Mouse (Mus musculus): ENCODE data around the gene Klhl10. TPM values are rescaled to one million over a fixed set of nuclear protein-coding genes. Genes with fewer than 3 reads are reported as not detected.

Gene Klhl10
- polyA plus RNA-seq, 1 experiment from 2014 or later: 0.52 TPM

DNA sequence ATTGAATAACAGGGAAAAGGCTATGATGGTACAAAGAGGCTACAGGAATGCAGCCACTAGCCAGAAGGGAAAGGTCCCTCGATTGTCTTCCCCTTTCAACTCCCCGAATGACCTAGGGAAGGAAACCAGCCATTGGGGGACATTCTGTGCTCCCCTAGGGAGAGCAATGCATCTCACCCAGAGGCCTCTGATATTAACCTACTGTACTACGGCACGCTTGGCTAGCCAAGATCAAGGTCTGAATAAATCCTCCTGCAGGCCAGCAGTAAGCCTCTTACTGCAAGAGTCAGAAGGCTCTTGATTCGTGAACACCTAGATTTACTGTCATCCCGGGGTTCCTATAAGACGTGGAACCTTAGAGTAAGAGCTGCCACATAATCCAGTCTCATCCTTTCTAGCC, 58.9 kb downstream of the Klhl10 start:
- Histone ChIP-seq H3K4me2 (ENCODE audit: low read depth, low read length) (no peak overlapping the region), H3K9ac (replicated peaks; ENCODE audit: low read length) (no peak overlapping the region), H3K27ac (replicated peaks; ENCODE audit: low read depth, low read length) (no peak overlapping the region), H3K4me3 (ENCODE audit: low read depth, low read length) (no peak overlapping the region), H3K36me3 (replicated peaks; ENCODE audit: control insufficient read depth, insufficient read depth, low read depth, low read length) (peaks cover 28% of the 10 kb centered on the region), H3K4me1 (ENCODE audit: control insufficient read depth, insufficient read depth, low read length) (no peaks in the 10 kb centered on the region), H3K9me3 (replicated peaks; ENCODE audit: control insufficient read depth, low read length) (no peaks in the 10 kb centered on the region), H3K27me3 (ENCODE audit: control insufficient read depth, insufficient read depth, low read length) (no peaks in the 10 kb centered on the region)
- no peak for DNase-seq (ENCODE audit: low spot score)
- WGBS: 85% methylated on average over 7 of the region's 7 CpGs
- no peak for ATAC-seq (replicated peaks; ENCODE audit: insufficient number of reproducible peaks, low FRiP score, low TSS enrichment, low read depth)

DNA sequence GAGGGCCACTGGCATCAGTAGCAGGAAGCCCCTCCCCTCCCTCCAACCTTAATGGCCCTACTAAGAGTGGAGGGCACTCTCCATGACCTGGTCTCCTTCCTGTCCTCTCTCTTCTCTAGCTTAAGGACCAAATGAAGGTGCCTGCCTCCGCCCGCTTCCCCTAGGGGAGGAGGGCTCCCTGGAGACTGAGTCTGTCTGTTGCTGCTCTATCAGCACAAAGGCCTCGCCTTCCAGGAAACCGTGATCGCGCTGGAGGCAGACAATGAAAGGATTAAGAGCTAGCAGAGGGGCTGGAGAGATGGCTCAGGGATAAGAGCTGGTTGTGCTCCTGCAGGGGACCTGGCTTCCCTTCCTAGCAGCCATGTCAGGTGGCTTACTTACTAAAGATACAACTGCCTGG, 59.6 kb downstream of the Klhl10 start:
- H3K36me3 ChIP-seq (replicated peaks; ENCODE audit: control insufficient read depth, insufficient read depth, low read depth, low read length): peaks cover 26% of the 10 kb centered on the region
- H3K4me2 ChIP-seq (ENCODE audit: low read depth, low read length): no peak overlapping the region
- ATAC-seq (replicated peaks; ENCODE audit: insufficient number of reproducible peaks, low FRiP score, low TSS enrichment, low read depth) (no peak), DNase-seq (ENCODE audit: low spot score) (no peak)
- no peaks in the 10 kb centered on the region for H3K9me3 ChIP-seq (replicated peaks; ENCODE audit: control insufficient read depth, low read length)
- no peaks in the 10 kb centered on the region for H3K27me3 ChIP-seq (ENCODE audit: control insufficient read depth, insufficient read depth, low read length)
- WGBS: 35% methylated on average over 6 of the region's 6 CpGs
- no peak overlapping the region for H3K9ac ChIP-seq (replicated peaks; ENCODE audit: low read length)
- no peaks in the 10 kb centered on the region for H3K4me1 ChIP-seq (ENCODE audit: control insufficient read depth, insufficient read depth, low read length)
- H3K27ac ChIP-seq (replicated peaks; ENCODE audit: low read depth, low read length): no peak overlapping the region
- no peak overlapping the region for H3K4me3 ChIP-seq (ENCODE audit: low read depth, low read length)

DNA sequence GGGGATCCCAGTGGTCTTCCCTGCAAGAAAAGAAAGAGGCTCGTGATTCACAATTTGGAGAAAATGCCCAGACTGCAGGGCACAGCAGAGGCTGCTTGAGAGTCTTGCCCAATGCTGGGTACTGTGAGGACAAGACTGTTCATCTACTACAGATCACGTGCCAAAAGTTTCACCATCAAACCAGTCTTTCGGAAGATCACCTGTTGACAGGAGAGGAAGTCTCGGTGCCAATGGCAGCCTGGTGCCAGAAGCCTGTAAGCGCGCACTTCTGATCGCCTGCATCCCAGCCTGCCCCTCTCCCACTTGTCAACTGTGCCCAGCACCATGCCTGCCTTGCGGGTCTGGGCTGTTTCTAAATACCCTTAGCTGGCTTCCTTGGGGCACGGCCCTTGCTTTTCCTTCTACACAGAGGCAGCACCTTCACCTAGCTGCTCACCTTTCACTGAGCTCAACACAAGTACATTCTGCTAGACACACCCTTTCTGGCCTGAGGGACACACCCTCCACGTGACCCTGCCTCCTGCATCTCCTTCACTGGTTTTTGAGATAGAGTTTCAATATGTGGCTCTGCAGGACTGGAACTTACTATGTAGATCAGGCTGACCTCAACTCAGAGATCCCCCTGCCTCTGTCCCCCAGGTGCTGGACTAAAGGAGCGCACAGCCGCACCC, 63.4 kb downstream of the Klhl10 start:
- Histone ChIP-seq H3K4me2 (ENCODE audit: low read depth, low read length) (no peak overlapping the region), H3K4me1 (ENCODE audit: control insufficient read depth, insufficient read depth, low read length) (no peaks in the 10 kb centered on the region), H3K27ac (replicated peaks; ENCODE audit: low read depth, low read length) (no peak overlapping the region), H3K27me3 (ENCODE audit: control insufficient read depth, insufficient read depth, low read length) (no peaks in the 10 kb centered on the region), H3K4me3 (ENCODE audit: low read depth, low read length) (no peak overlapping the region), H3K36me3 (replicated peaks; ENCODE audit: control insufficient read depth, insufficient read depth, low read depth, low read length) (peaks cover 19% of the 10 kb centered on the region), H3K9me3 (replicated peaks; ENCODE audit: control insufficient read depth, low read length) (no peaks in the 10 kb centered on the region), H3K9ac (replicated peaks; ENCODE audit: low read length) (no peak overlapping the region)
- WGBS: 91% methylated on average over 12 of the region's 12 CpGs
- DNase-seq (ENCODE audit: low spot score) (no peak), ATAC-seq (replicated peaks; ENCODE audit: insufficient number of reproducible peaks, low FRiP score, low TSS enrichment, low read depth) (no peak)

DNA sequence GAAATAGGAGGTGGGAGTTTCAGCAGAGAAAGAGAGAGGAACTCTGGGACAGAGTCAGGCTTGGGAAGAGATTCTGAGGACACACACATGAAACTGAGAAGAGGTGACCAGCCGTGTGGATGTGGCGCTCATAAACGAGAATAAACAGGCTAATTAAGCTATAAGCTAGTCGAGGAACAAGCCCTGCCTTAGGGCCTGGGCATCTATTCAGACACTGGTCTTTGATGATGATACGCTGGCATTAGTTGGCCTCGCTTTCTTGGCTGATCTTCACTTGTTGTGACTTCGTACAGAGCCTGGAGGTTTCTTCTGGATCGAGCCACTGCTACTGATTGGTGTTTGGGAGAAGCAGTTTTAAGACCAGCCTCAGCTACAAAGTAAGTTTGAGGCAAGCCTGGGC, 64.3 kb downstream of the Klhl10 start:
- Histone ChIP-seq H3K27me3 (ENCODE audit: control insufficient read depth, insufficient read depth, low read length) (no peaks in the 10 kb centered on the region), H3K4me2 (ENCODE audit: low read depth, low read length) (no peak overlapping the region), H3K9me3 (replicated peaks; ENCODE audit: control insufficient read depth, low read length) (no peaks in the 10 kb centered on the region), H3K27ac (replicated peaks; ENCODE audit: low read depth, low read length) (no peak overlapping the region), H3K36me3 (replicated peaks; ENCODE audit: control insufficient read depth, insufficient read depth, low read depth, low read length) (peaks cover 20% of the 10 kb centered on the region), H3K4me3 (ENCODE audit: low read depth, low read length) (no peak overlapping the region), H3K9ac (replicated peaks; ENCODE audit: low read length) (no peak overlapping the region), H3K4me1 (ENCODE audit: control insufficient read depth, insufficient read depth, low read length) (no peaks in the 10 kb centered on the region)
- 93% methylated on average over 8 of the region's 8 CpGs for WGBS
- no peak for DNase-seq (ENCODE audit: low spot score)
- no peak for ATAC-seq (replicated peaks; ENCODE audit: insufficient number of reproducible peaks, low FRiP score, low TSS enrichment, low read depth)

Small RNA genes within 50 kb of the gene (microRNA-seq; reads per million reads assigned to microRNA genes)
- gene Gm27374 (ENCODE audit: borderline number of aligned reads) (not detected), gene Mir7116 (ENCODE audit: borderline number of aligned reads) (not detected)

Other genes with a start within 250 kb of the Klhl10 start
- not detected in 2 replicates for gene Krt9, start 248.7 kb upstream of the Klhl10 start, polyA plus RNA-seq (2014; fragmentation: Nextera tagmentation; extraction: Ambion mirVana)
- 30.7 and 31.2 TPM in 2 replicates for gene Krt14, start 234.4 kb upstream of the Klhl10 start, polyA plus RNA-seq (2014; fragmentation: Nextera tagmentation; extraction: Ambion mirVana)
- gene Krt16, start 193.0 kb upstream of the Klhl10 start, polyA plus RNA-seq (2014; fragmentation: Nextera tagmentation; extraction: Ambion mirVana): not detected in 2 replicates
- gene Krt17, start 180.9 kb upstream of the Klhl10 start, polyA plus RNA-seq (2014; fragmentation: Nextera tagmentation; extraction: Ambion mirVana): 1.3 and 1.8 TPM in 2 replicates
- gene Krt42, start 172.0 kb upstream of the Klhl10 start, polyA plus RNA-seq (2014; fragmentation: Nextera tagmentation; extraction: Ambion mirVana): not detected in 2 replicates
- 1,683 and 1,757 TPM in 2 replicates for gene Eif1, start 122.0 kb upstream of the Klhl10 start, polyA plus RNA-seq (2014; fragmentation: Nextera tagmentation; extraction: Ambion mirVana)
- not detected in 2 replicates for gene Gast, start 107.5 kb upstream of the Klhl10 start, polyA plus RNA-seq (2014; fragmentation: Nextera tagmentation; extraction: Ambion mirVana)
- 5.5 and 6.2 TPM in 2 replicates for gene Hap1, start 85.8 kb upstream of the Klhl10 start, polyA plus RNA-seq (2014; fragmentation: Nextera tagmentation; extraction: Ambion mirVana)
- gene Jup, start 44.2 kb upstream of the Klhl10 start, polyA plus RNA-seq (2014; fragmentation: Nextera tagmentation; extraction: Ambion mirVana): 31.8 and 37.4 TPM in 2 replicates
- gene P3h4, start 27.1 kb upstream of the Klhl10 start, polyA plus RNA-seq (2014; fragmentation: Nextera tagmentation; extraction: Ambion mirVana): 33.0 and 37.1 TPM in 2 replicates
- 60.0 and 69.4 TPM in 2 replicates for gene Fkbp10, start 26.2 kb upstream of the Klhl10 start, polyA plus RNA-seq (2014; fragmentation: Nextera tagmentation; extraction: Ambion mirVana)
- gene Nt5c3b, start 109 bp upstream of the Klhl10 start, polyA plus RNA-seq (2014; fragmentation: Nextera tagmentation; extraction: Ambion mirVana): 136 and 145 TPM in 2 replicates
- gene Klhl11, start 30.8 kb downstream of the Klhl10 start, polyA plus RNA-seq (2014; fragmentation: Nextera tagmentation; extraction: Ambion mirVana): 13.1 and 13.2 TPM in 2 replicates
- 200 and 210 TPM in 2 replicates for gene Acly, start 86.1 kb downstream of the Klhl10 start, polyA plus RNA-seq (2014; fragmentation: Nextera tagmentation; extraction: Ambion mirVana)
- gene Ttc25, start 103.7 kb downstream of the Klhl10 start, polyA plus RNA-seq (2014; fragmentation: Nextera tagmentation; extraction: Ambion mirVana): 0.79 and 1.4 TPM in 2 replicates
- 20.0 and 23.6 TPM in 2 replicates for gene Cnp, start 133.0 kb downstream of the Klhl10 start, polyA plus RNA-seq (2014; fragmentation: Nextera tagmentation; extraction: Ambion mirVana)
- gene Nkiras2, start 177.3 kb downstream of the Klhl10 start, polyA plus RNA-seq (2014; fragmentation: Nextera tagmentation; extraction: Ambion mirVana): 79.5 and 93.0 TPM in 2 replicates
- gene Dnajc7, start 178.3 kb downstream of the Klhl10 start, polyA plus RNA-seq (2014; fragmentation: Nextera tagmentation; extraction: Ambion mirVana): 80.0 and 83.9 TPM in 2 replicates

Data from embryonic facial prominence, embryonic 11.5 days (tissue).